Mouse (Mus musculus) forelimb bud, embryonic 11.5 days (tissue): Measurements from ENCODE around the gene Nrp2.

Experiments
- DNase-seq: peaks from one replicate; pipeline ENCODE4 v3.0.0-alpha.2; 2012; ENCODE audit warnings: low read depth, low spot score

The Nrp2 gene

GRCm38 (mm10) chr1:62703158-62704116 is at the start of gene Nrp2:
Gene Nrp2 (plus strand): TSS chr1:62703285.
- peak; percentile 83 for DNase-seq

GRCm38 (mm10) chr1:62654436-62654835 is 48.6 kb upstream of the Nrp2 start:
- DNase-seq = no peak

GRCm38 (mm10) chr1:62664960-62665645 is 38.0 kb upstream of the Nrp2 start:
- DNase-seq = no peak

GRCm38 (mm10) chr1:62665771-62666730 is 37.0 kb upstream of the Nrp2 start:
- DNase-seq = no peak

GRCm38 (mm10) chr1:62666780-62667179 is 36.3 kb upstream of the Nrp2 start:
- no peak for DNase-seq

GRCm38 (mm10) chr1:62678611-62679344 is 24.3 kb upstream of the Nrp2 start:
- DNase-seq = no peak

GRCm38 (mm10) chr1:62679466-62679865 is 23.6 kb upstream of the Nrp2 start:
- no peak for DNase-seq

- DNase-seq = peak; percentile 32
Observed at GRCm38 (mm10) chr1:62682456-62683385, 20.4 kb upstream of the Nrp2 start.

GRCm38 (mm10) chr1:62683498-62683897 is 19.6 kb upstream of the Nrp2 start:
- DNase-seq = no peak

- DNase-seq = no peak
Observed at GRCm38 (mm10) chr1:62687511-62687910, 15.6 kb upstream of the Nrp2 start.

GRCm38 (mm10) chr1:62691175-62691574 is 11.9 kb upstream of the Nrp2 start:
- no peak for DNase-seq

GRCm38 (mm10) chr1:62696312-62696982 is 6.6 kb upstream of the Nrp2 start:
- DNase-seq = no peak

GRCm38 (mm10) chr1:62696983-62697341 is 6.1 kb upstream of the Nrp2 start:
- no peak for DNase-seq

GRCm38 (mm10) chr1:62697353-62697752 is 5.7 kb upstream of the Nrp2 start:
- DNase-seq = no peak

- no peak for DNase-seq
Observed at GRCm38 (mm10) chr1:62699801-62700200, 3.3 kb upstream of the Nrp2 start.

- DNase-seq = peak; percentile 92
Observed at GRCm38 (mm10) chr1:62701065-62701921, 1.8 kb upstream of the Nrp2 start.

- DNase-seq = no peak
Observed at GRCm38 (mm10) chr1:62702743-62703142, 342 bp upstream of the Nrp2 start.
